Mouse (Mus musculus) spleen, adult 12 weeks (tissue): ENCODE measurements around the gene Cxcr5.

ENCODE experiments used
- DNase-seq: peaks from one replicate; pipeline ENCODE4 v3.0.0; 2022; ENCODE audit warnings: low spot score

Gene Cxcr5

GRCm38 (mm10) chr9:44479628-44480428 lies 81.8 kb downstream of the Cxcr5 start:
- no peak for DNase-seq

- DNase-seq, result no peak
These were observed 82.6 kb downstream of the Cxcr5 start for GRCm38 (mm10) chr9:44478959-44479605.

- DNase-seq, result no peak
These were observed 83.3 kb downstream of the Cxcr5 start for GRCm38 (mm10) chr9:44478229-44478921.

- DNase-seq, result no peak
These were observed 84.1 kb downstream of the Cxcr5 start for GRCm38 (mm10) chr9:44477339-44478228.

- no peak for DNase-seq
These were observed 85.7 kb downstream of the Cxcr5 start for GRCm38 (mm10) chr9:44475936-44476335.

GRCm38 (mm10) chr9:44474327-44474726 lies 87.3 kb downstream of the Cxcr5 start:
- no peak for DNase-seq

GRCm38 (mm10) chr9:44473184-44473583 lies 88.5 kb downstream of the Cxcr5 start:
- DNase-seq, result no peak

GRCm38 (mm10) chr9:44468800-44469199 lies 92.9 kb downstream of the Cxcr5 start:
- no peak for DNase-seq

- no peak for DNase-seq
These were observed 93.5 kb downstream of the Cxcr5 start for GRCm38 (mm10) chr9:44468224-44468623.

- no peak for DNase-seq
These were observed 99.7 kb downstream of the Cxcr5 start for GRCm38 (mm10) chr9:44461950-44462349.
